Mouse (Mus musculus) bone marrow, adult 2 months (tissue): ENCODE measurements around the gene Pym1.

ENCODE experiments used
- CTCF ChIP-seq: fragments of 200-500 bp; IDR thresholded peaks from 2 replicates; pipeline ENCODE4 v1.5.1; 2011; ENCODE audit warnings: low read length, control low read depth; ENCODE audit not compliant: control insufficient read depth, insufficient read depth
- POLR2A ChIP-seq: fragments of 200-500 bp; IDR thresholded peaks from 2 replicates; pipeline ENCODE4 v1.6.1; 2011; ENCODE audit warnings: low read depth, mild to moderate bottlenecking, control low read depth, low read length, borderline replicate concordance; ENCODE audit not compliant: control insufficient read depth

DNA sequence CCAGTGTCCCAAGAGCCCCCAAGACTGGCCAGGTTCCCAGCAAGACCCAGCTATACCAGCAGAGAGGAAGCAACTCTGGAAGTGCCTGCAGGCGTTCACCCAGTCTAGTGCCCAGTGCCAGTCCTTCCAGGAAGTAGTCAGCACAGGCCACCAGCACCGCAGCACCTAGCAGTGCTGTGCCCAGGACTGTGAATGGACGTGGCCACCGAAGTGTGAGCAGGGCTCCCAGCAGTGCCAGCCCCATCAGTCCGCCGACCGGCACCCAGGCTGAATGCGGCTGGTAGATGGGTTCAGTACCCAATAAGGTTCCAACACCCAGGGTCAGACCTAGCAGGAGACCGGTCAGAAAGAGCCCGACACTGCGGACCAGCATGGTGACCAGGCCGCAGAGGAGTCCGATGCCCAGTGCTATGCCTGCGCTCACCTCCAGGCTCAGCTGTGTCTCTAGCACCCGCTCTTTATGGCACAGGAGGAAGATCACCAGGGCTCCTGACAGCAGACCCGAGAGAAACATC is 54.3 kb downstream of the Pym1 start:
- no peak for TF ChIP-seq CTCF
- TF ChIP-seq POLR2A: no peak
